Mouse (Mus musculus): Measurements from ENCODE around the gene Nme1.
A peak's percentile ranks its signal among the peaks of the same experiment; 100 is the strongest.

Nme1 gene

GRCm38 (mm10) chr11:93968005-93968847 lies at the start of gene Nme1, which contains the start of gene Gm20390:
Gene Nme1, minus strand, starts transcription at chr11:93968521.
Gene Gm20390, minus strand, starts transcription at chr11:93968293.
- DNase-seq, result peak; percentile 97

GRCm38 (mm10) chr11:94003346-94003745 lies 35.0 kb upstream of the Nme1 start:
- no peak for DNase-seq

GRCm38 (mm10) chr11:93999276-93999675 lies 31.0 kb upstream of the Nme1 start:
- DNase-seq, result no peak

GRCm38 (mm10) chr11:93997141-93997775 lies 28.9 kb upstream of the Nme1 start:
- DNase-seq, result peak; percentile 53 to 72

GRCm38 (mm10) chr11:93996306-93997140 lies 28.2 kb upstream of the Nme1 start:
- DNase-seq, result peak; percentile 61 to 73

- DNase-seq, result peak; percentile 95 to 97
Measured at GRCm38 (mm10) chr11:93995720-93996305, 27.5 kb upstream of the Nme1 start, which contains the start of gene Spag9. Gene Spag9, plus strand, starts transcription at chr11:93996091.

- DNase-seq, result peak; percentile 75 to 85
Measured at GRCm38 (mm10) chr11:93995111-93995719, 26.9 kb upstream of the Nme1 start.

- peak in 1 of 2 experiments; percentile 9 for DNase-seq
Measured at GRCm38 (mm10) chr11:93994531-93994930, 26.2 kb upstream of the Nme1 start.

- DNase-seq, result peak; percentile 27 to 63
Measured at GRCm38 (mm10) chr11:93988328-93989062, 20.2 kb upstream of the Nme1 start.

- DNase-seq, result no peak
Measured at GRCm38 (mm10) chr11:93987625-93988327, 19.5 kb upstream of the Nme1 start.

- no peak for DNase-seq
Measured at GRCm38 (mm10) chr11:93987026-93987425, 18.7 kb upstream of the Nme1 start.

- no peak for DNase-seq
Measured at GRCm38 (mm10) chr11:93986298-93986697, 18.0 kb upstream of the Nme1 start.

- DNase-seq, result no peak
Measured at GRCm38 (mm10) chr11:93985265-93985664, 16.9 kb upstream of the Nme1 start.

GRCm38 (mm10) chr11:93984619-93985018 lies 16.3 kb upstream of the Nme1 start:
- DNase-seq, result no peak

- DNase-seq, result no peak
Measured at GRCm38 (mm10) chr11:93979502-93980049, 11.3 kb upstream of the Nme1 start.

GRCm38 (mm10) chr11:93972951-93973350 lies 4.6 kb upstream of the Nme1 start:
- DNase-seq, result no peak

- DNase-seq, result no peak
Measured at GRCm38 (mm10) chr11:93969799-93970198, 1.5 kb upstream of the Nme1 start.

- DNase-seq, result no peak
Measured at GRCm38 (mm10) chr11:93969171-93969570, 850 bp upstream of the Nme1 start.

- no peak for DNase-seq
Measured at GRCm38 (mm10) chr11:93968848-93969128, 467 bp upstream of the Nme1 start.

GRCm38 (mm10) chr11:93967381-93967780 lies 940 bp downstream of the Nme1 start:
- no peak for DNase-seq

GRCm38 (mm10) chr11:93965391-93965790 lies 2.9 kb downstream of the Nme1 start:
- no peak for DNase-seq

All from kidney, postnatal 4 days (tissue).